Mouse (Mus musculus): ENCODE data around the gene 1700016C15Rik.

DNA sequence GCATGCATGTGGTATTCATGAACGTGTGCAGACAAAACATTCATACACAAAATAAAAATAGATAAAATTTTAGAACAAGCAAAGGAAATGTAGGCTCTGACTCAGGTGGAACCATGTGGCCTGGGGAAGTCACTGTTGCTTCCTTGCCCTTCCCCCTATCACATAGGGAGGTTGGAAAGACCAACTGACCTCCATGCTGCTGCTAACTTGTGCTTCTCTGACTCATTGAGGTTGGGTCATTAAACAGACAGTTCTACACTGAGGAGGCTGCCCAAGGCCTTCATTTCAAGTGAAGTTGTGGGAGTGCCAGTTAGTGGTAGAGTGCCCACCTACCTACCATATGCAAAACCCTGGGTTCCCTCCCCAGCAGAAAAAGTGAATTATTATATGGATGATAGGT, 22.0 kb upstream of the 1700016C15Rik start:
- TF ChIP-seq CTCF (IDR thresholded peaks at IDR 0.05), result no peak
- no peak for TF ChIP-seq EP300 (IDR thresholded peaks at IDR 0.05)
